Mouse (Mus musculus) neutrophil, adult 65 days (primary cell): ENCODE data around the gene Mdm2. TPM values are rescaled to one million over a fixed set of nuclear protein-coding genes. Genes with fewer than 3 reads are reported as not detected.

Experiments used
- total RNA-seq: library from RNA; stranded (reverse); gene quantifications from 2 replicates; pipeline ENCODE4 v1.2.4, GENCODE M21; 2023

Mdm2 gene
- total RNA-seq, result 297 and 380 TPM in 2 replicates

DNA sequence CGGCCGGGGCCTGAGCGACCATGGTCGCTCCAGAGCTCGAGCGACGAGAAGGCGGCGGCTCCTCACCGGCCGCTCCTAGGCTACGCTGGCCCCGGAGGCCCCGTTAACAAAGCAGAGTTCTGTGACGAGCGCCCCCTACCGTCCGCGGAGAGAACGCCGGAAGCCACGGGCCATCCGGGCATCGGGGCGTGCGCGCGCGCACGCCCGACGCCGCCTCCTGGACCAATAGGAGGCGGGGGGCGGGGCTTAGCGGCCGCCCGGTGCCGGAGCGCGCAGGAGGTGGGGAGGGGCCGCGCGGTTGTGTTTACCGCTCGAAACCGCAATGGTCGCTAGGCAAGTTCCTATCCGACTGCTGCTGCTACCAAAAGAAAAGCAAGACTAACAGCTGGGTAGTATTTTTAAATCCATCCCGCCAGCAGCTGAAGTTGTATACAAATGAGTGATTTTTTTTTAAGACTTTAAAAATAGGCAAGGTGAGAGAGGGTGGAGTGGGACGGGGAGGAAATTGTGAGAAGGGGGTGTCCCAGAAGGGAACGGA is at the start of gene Mdm2:
TSS of gene Mdm2 (minus strand) at position 155 of the 538 bp plus-strand sequence.

GRCm38 (mm10) chr10:117746297-117746883 is 35.8 kb upstream of the Mdm2 start, which contains the start of gene Slc35e3:
Slc35e3 (minus strand) TSS chr10:117746365.

Other genes starting within 250 kb of the Mdm2 start
- 0.13 and 2.0 TPM in 2 replicates for gene Cpm, start 81.3 kb downstream of the Mdm2 start, total RNA-seq
- 4.0 and 5.0 TPM in 2 replicates for gene Slc35e3, start 35.6 kb upstream of the Mdm2 start, total RNA-seq
- gene Nup107, start 81.9 kb upstream of the Mdm2 start, total RNA-seq, result 20.7 and 25.3 TPM in 2 replicates
- gene Rap1b, start 135.3 kb upstream of the Mdm2 start, total RNA-seq, result 443 and 454 TPM in 2 replicates